Mouse (Mus musculus): ENCODE data around the gene Col8a1.

Col8a1 gene

GRCm38 (mm10) chr16:57754526-57755125 lies at the start of gene Col8a1:
TSS of gene Col8a1 (minus strand) at chr16:57754737.
- peak; percentile 55 for ATAC-seq (ENCODE audit: low TSS enrichment)

- no peak for ATAC-seq (ENCODE audit: low TSS enrichment)
Measured at GRCm38 (mm10) chr16:57801886-57802285, 47.3 kb upstream of the Col8a1 start.

- ATAC-seq (ENCODE audit: low TSS enrichment), result no peak
Measured at GRCm38 (mm10) chr16:57796321-57796720, 41.8 kb upstream of the Col8a1 start.

GRCm38 (mm10) chr16:57779011-57779410 lies 24.5 kb upstream of the Col8a1 start:
- no peak for ATAC-seq (ENCODE audit: low TSS enrichment)

- ATAC-seq (ENCODE audit: low TSS enrichment), result peak; percentile 95
Measured at GRCm38 (mm10) chr16:57765615-57766014, 11.1 kb upstream of the Col8a1 start.

GRCm38 (mm10) chr16:57759862-57760261 lies 5.3 kb upstream of the Col8a1 start:
- ATAC-seq (ENCODE audit: low TSS enrichment), result no peak

GRCm38 (mm10) chr16:57755708-57756107 lies 1.2 kb upstream of the Col8a1 start:
- peak; percentile 40 for ATAC-seq (ENCODE audit: low TSS enrichment)

- ATAC-seq (ENCODE audit: low TSS enrichment), result peak; percentile 83
Measured at GRCm38 (mm10) chr16:57755241-57755640, 704 bp upstream of the Col8a1 start.

- no peak for ATAC-seq (ENCODE audit: low TSS enrichment)
Measured at GRCm38 (mm10) chr16:57753539-57754280, 827 bp downstream of the Col8a1 start.

GRCm38 (mm10) chr16:57750549-57750948 lies 4.0 kb downstream of the Col8a1 start:
- ATAC-seq (ENCODE audit: low TSS enrichment), result no peak

- peak; percentile 76 for ATAC-seq (ENCODE audit: low TSS enrichment)
Measured at GRCm38 (mm10) chr16:57748093-57748492, 6.4 kb downstream of the Col8a1 start.

- 0 out of 2 replicates have a peak, but pooled peaks have one; percentile 7 for ATAC-seq (ENCODE audit: low TSS enrichment)
Measured at GRCm38 (mm10) chr16:57747357-57748056, 7.0 kb downstream of the Col8a1 start.

- ATAC-seq (ENCODE audit: low TSS enrichment), result no peak
Measured at GRCm38 (mm10) chr16:57740169-57740568, 14.4 kb downstream of the Col8a1 start.

GRCm38 (mm10) chr16:57734942-57735341 lies 19.6 kb downstream of the Col8a1 start:
- no peak for ATAC-seq (ENCODE audit: low TSS enrichment)

GRCm38 (mm10) chr16:57733545-57733944 lies 21.0 kb downstream of the Col8a1 start:
- ATAC-seq (ENCODE audit: low TSS enrichment), result no peak

- ATAC-seq (ENCODE audit: low TSS enrichment), result no peak
Measured at GRCm38 (mm10) chr16:57733139-57733538, 21.4 kb downstream of the Col8a1 start.

GRCm38 (mm10) chr16:57724978-57725377 lies 29.6 kb downstream of the Col8a1 start:
- no peak for ATAC-seq (ENCODE audit: low TSS enrichment)

- ATAC-seq (ENCODE audit: low TSS enrichment), result no peak
Measured at GRCm38 (mm10) chr16:57718982-57719381, 35.6 kb downstream of the Col8a1 start.

GRCm38 (mm10) chr16:57698733-57699132 lies 55.8 kb downstream of the Col8a1 start:
- no peak for ATAC-seq (ENCODE audit: low TSS enrichment)

GRCm38 (mm10) chr16:57694694-57695093 lies 59.8 kb downstream of the Col8a1 start:
- peak; percentile 62 for ATAC-seq (ENCODE audit: low TSS enrichment)

GRCm38 (mm10) chr16:57693906-57694522 lies 60.5 kb downstream of the Col8a1 start:
- no peak for ATAC-seq (ENCODE audit: low TSS enrichment)

GRCm38 (mm10) chr16:57685790-57686399 lies 68.6 kb downstream of the Col8a1 start:
- ATAC-seq (ENCODE audit: low TSS enrichment), result no peak

Measured in frontal cortex, adult (tissue).